Mouse (Mus musculus) ES-CJ7 (cell line): ENCODE results near the gene Hist2h2ac.
A peak's percentile ranks its signal among the peaks of the same experiment; 100 is the strongest.
"Not testable (repeated sequence)": the region's sequence is repeated elsewhere in the genome, so short reads cannot be mapped to it uniquely, and the experiment has no call there.

Source experiments
- DNase-seq: peaks from one replicate; pipeline ENCODE4 v3.0.0; 2011; ENCODE audit warnings: low read depth, low spot score

Hist2h2ac gene

DNA sequence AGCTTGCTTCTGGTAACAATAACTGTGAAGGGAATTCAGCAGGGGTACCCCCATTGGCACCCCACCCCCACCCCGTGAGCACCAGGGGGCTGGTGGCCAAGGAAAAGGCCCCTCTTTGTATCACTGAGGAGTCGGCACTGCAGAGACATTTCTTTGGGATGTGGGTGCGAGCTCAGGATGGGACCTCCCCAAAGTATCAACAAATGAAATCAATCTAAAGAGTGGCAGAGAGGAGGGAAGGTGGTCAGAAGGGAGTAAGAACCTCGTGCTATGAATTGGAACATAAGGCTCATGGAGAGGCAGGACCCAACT, 28.3 kb upstream of the Hist2h2ac start:
- no peak for DNase-seq

DNA sequence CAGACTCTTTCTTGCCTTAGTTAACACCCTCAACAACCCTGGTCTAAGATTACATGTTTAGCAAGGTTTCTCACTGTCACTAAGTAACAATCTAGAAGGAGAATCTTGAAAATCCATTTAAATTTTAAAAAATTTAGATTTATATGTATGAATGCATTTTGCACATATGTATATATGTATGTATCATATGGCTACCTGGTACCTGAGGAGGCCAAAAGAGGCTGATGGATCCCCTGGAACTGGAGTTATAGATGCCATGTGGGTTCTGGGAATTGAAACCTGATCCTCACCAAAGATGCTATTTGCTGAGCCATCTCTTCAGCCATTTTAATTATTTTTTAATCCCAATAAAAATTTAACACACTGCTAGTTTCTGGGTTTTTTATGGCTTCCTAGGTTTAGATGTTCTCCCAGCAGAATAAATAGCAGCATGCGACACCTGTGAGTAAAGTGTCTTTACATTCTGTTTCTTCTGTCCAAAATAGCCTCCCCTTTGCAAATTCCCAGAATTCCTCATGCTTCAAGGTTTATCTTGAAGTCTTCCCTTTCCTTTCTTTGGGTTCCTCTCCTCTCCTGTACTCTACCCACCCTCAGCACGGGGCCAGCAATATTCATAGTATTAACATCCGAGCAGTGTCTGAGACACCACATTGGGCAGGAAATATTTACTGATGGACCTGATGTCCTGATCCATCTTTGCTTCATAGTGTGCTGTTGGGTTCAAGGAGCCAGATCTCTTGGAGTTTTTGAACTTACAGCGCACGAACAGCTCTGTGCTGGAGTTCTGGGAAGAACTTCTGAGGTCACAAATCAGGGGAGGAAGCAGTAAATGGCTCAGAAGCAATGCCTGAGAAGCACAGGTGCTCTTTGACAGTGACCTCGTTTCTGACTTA, 27.7 kb upstream of the Hist2h2ac start:
- DNase-seq = peak; percentile 24

DNA sequence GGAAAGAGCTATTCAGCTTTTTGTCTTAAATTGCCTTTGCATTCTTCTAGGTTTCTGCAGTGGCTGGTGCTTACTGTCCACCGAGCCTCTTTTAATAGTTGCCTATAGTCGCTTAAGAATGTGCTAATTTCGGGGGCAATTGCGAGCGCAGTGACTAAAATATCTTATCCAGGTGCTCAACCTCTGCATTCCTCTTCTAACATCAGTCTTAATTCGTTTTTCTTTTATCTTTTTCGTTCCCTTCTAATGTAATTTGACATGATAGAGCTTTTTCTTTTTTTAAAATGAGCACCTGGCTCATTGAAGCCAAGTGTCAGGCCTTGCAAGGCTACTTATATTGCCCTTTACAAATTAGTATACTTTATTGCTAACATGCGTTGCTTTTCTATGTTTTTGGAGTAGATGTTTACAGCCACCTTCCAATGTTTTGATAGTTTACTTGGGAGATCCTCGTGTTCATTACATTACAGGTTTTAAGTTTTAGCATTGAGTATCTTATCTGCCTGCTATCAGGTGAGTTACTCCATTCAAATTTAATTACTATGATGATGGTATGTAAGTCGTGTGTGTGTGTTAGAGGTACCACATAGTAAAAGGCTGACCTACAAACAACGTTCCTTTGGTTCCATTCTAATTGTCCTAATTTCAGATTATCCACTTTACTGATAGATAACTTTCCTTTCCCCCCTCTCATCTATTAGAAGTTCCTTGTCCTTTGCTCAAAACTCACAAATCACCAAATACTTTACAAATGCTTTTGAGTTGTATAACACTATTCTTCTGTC, 26.9 kb upstream of the Hist2h2ac start:
- DNase-seq = peak; percentile 54

DNA sequence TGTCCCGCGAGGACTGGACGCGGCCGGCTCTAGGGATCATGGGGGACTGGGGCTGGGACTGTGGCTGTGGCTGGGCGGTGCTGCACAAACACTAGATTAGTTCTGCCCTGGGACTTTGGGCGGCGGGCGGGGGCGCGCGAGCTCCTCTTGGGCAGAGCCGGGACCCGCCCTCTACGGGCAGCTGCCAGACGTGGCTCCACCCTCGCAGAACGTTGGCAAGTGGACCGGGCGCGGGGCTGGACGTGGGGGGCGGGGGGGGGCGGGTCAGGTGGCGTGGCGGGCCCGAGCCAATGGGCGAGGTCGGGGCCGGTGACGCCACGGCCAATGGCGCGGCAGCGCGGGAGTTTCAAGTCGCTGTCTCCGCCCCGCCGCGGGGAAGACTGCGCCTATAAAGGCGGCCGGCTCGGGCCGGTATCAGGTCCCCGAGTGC, 25.8 kb upstream of the Hist2h2ac start, which contains the start of gene Hist2h3c1:
Gene Hist2h3c1, plus strand, starts transcription at position 259 of the 430 bp plus-strand sequence.
- not testable (repeated sequence) for DNase-seq

DNA sequence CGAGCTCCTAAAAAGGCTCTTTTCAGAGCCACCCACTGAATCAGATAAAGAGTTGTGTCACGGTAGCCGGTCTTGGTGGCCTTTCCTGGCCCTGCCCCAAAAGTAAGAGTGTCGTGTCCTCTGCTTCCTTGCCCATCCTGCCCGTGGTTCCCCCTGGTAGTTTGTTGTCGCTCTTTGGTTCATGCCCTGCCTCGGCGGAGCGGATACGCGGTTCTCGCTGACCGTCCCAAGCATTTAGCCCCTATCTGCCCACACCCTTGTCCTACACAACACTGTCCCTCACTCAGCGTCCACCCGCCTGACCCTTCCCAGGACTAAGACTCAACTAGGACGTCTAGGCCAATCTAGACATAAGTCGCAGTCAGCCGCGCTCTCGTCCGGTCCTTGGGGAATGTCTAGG, 25.3 kb upstream of the Hist2h2ac start:
- DNase-seq = not testable (repeated sequence)

DNA sequence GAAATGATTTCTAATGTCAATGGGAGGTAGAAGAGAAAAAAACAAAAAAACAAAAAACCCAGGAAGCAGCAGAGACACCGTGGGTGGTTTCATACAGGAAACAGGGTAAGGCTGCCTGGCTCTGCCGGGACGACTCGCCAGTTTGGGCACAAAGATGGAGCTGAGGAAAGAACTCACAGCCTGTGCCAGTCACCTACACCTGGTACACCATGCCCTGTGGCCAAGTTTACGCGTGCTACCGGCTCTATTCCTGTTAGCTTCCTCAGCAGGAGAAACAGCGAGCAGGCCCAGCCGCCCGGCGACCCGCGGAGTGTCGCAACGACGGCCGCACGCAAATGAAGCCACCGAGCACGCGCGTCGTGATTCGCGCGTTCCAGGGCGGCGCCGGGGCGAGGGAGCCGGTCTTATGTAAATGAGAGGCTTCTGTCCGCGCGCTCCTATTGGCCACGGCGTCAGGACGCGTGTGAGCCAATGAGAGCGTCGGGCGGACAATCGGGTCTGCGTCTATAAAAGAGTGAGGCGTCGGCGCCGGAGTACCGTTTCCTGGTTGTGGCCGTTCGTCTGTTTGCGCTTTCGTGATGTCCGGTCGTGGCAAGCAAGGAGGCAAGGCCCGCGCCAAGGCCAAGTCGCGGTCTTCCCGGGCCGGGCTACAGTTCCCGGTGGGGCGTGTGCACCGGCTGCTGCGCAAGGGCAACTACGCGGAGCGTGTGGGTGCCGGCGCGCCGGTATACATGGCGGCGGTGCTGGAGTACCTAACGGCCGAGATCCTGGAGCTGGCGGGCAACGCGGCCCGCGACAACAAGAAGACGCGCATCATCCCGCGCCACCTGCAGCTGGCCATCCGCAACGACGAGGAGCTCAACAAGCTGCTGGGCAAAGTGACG, 24.6 kb upstream of the Hist2h2ac start, which contains the start of gene Hist2h2aa1:
Gene Hist2h2aa1, plus strand, starts transcription at position 495 of the 884 bp plus-strand sequence.
- DNase-seq = peak; percentile 83

DNA sequence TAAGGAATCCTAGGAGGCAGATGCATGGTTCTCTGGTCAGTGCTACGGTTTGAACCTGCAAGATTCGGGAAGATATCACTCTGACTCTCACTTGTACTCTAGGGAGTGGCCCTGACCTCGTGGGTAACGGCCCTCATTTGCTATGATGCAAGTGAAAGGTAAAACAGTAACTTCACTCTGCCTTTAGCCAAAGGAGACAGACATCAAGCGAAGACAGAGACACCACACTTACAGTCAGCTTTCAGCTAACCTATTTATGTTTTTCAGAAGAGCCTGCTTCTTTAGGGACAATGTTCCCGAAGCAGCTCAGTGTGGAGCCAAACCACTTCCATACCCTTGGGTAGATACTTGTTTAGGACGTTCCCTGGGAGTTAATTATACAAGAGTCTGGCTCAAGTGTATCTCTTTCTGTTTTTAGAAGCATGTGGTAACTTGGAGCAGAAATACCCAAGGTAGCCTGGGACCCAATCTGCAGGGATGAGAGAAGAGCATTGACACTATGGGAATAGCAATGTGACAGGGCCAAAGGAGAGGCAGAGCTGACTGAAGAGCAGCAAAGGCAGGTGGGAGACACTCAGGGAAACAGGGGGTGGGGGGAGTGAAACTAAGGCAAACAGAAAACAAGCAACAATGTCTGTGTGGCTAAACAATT, 23.4 kb upstream of the Hist2h2ac start:
- peak; percentile 23 for DNase-seq

DNA sequence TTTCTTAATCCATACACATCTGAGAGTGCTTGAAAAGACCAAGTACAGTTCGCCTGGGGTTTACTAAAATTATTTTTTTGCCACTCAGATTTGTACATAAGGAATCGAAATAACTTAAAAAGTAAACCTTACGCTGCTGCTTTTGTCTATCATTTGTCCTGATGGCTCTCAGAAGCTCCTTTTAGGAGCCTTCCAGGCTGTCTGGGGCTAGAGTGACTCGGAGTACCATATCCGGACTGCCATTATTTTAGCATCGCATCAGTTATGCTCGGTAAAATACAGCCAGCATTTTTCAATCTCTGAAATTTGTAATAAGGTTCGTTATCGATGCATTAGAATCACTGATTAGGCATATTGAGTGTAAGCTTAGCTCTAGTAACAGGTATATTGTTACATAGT, 20.1 kb upstream of the Hist2h2ac start:
- no peak for DNase-seq

DNA sequence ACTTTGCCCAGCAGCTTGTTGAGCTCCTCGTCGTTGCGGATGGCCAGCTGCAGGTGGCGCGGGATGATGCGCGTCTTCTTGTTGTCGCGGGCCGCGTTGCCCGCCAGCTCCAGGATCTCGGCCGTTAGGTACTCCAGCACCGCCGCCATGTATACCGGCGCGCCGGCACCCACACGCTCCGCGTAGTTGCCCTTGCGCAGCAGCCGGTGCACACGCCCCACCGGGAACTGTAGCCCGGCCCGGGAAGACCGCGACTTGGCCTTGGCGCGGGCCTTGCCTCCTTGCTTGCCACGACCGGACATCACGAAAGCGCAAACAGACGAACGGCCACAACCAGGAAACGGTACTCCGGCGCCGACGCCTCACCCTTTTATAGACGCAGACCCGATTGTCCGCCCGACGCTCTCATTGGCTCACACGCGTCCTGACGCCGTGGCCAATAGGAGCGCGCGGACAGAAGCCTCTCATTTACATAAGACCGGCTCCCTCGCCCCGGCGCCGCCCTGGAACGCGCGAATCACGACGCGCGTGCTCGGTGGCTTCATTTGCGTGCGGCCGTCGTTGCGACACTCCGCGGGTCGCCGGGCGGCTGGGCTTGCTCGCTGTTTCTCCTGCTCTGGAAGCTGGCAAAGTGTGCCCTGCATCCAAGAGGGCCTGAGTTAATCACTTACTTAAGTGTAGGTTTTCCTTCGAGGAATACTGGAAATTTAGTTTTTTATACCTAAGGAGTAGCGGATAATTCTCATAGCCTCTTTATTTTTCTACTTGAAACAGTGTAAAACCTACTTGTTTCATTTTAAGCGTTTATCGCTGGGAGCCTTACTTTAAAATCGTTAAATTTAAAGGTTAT, 19.5 kb upstream of the Hist2h2ac start, which contains the start of gene Hist2h2aa2:
Gene Hist2h2aa2, minus strand, starts transcription at position 328 of the 850 bp plus-strand sequence.
- DNase-seq = peak; percentile 66

DNA sequence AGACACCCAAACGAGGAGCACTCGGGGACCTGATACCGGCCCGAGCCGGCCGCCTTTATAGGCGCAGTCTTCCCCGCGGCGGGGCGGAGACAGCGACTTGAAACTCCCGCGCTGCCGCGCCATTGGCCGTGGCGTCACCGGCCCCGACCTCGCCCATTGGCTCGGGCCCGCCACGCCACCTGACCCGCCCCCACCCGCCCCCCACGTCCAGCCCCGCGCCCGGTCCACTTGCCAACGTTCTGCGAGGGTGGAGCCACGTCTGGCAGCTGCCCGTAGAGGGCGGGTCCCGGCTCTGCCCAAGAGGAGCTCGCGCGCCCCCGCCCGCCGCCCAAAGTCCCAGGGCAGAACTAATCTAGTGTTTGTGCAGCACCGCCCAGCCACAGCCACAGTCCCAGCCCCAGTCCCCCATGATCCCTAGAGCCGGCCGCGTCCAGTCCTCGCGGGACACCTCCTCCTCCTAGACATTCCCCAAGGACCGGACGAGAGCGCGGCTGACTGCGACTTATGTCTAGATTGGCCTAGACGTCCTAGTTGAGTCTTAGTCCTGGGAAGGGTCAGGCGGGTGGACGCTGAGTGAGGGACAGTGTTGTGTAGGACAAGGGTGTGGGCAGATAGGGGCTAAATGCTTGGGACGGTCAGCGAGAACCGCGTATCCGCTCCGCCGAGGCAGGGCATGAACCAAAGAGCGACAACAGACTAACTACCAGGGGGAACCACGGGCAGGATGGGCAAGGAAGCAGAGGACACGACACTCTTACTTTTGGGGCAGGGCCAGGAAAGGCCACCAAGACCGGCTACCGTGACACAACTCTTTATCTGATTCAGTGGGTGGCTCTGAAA, 18.5 kb upstream of the Hist2h2ac start, which contains the start of gene Hist2h3c2:
Gene Hist2h3c2, minus strand, starts transcription at position 174 of the 840 bp plus-strand sequence.
- DNase-seq = not testable (repeated sequence)

DNA sequence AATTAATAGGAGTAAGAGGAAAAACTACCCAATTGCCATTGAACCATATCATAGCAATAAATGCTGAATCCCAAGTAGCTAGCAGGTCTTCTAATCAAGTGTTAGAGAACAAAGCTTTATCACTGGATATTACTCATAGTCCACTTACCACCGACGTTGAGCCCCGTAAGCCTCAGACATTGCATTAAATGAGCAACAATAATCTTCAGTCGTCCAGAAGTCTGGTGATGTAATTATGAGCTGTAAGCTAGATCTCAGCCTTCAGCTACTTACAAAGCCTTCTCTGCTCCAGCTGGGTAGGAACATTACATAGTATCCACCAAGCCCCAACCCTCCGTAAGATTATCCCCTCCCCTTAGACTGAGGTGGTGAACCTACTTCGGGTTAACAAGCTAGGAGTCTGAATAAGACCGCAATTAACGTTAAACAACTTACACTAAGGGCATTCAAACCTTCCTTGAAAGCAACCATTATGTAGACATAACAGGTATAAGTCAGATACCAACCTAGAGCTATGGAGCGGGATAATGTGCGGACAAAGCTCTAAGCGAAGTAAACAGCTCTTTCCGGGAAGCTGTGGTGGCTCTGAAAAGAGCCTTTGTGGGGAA, 17.3 kb upstream of the Hist2h2ac start:
- DNase-seq = peak; percentile 75

DNA sequence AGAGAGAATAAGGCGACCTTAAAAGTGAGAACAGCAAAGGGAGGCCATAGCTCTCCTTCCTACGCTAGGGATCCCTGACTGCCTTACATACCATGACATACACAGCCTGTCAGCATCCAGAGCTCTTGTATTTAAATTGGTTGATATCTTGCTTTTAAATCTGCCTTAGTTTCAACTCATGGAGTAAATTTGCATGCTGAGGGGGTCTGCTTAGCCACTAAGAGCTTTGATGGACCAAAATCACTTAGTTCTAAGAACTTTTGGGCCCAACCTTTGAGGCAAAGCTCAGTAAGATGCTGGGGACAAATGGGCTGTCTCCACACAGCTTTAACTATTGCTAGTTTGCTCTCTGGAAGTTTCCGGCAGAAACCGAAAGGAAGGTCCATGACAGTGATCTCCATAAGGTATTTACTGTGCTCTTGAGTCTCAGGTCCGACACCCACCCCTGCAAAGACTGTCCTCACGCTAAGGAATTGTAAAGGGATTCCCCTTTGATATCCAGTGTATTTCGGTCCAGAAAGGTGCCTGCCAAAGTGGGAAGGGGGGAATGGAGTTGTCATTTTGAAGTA, 16.7 kb upstream of the Hist2h2ac start:
- DNase-seq = peak; percentile 49

DNA sequence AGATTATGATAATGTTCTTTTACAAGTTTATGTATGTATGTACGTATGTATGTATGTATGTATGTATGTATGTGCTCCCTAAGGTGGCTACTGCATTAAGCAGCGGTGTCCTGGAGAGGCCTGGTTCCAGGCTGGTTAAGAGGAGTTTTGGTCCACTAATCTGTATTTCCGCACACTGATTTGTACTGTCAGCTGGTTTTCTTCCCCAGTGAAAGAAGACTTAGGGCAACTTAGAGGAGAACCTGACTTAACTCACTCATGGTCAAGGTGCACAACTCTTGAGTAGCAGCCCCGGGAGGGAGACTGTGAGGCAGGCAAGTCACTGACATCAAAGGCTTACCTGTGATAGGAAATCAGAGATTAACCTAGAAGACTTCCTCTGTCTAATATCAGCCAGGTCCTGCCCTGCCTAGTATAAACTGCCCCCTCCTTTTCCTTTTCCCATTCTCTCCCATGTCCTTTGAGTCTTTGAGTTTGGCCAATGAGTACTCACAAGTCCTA, 16.2 kb upstream of the Hist2h2ac start:
- DNase-seq = no peak

DNA sequence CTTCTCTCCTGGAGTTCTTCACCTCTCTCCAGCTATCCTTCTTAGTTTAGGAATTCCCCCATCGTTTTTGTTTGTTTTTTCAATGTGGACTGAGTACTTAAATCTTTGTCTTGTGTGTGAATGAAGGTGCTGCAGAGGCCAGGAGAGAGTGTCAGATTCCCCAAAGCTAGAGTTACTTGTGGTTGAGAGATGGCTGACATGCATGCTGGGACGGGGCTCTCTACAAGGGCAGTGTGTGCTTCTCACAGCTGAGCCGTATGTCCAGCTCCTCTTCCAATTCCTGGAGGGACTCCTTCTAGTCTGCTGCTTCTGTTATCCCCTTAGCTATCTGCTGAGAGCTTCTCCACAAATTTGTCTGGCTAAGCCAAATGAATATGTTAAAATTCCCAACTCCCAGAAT, 15.2 kb upstream of the Hist2h2ac start:
- no peak for DNase-seq

DNA sequence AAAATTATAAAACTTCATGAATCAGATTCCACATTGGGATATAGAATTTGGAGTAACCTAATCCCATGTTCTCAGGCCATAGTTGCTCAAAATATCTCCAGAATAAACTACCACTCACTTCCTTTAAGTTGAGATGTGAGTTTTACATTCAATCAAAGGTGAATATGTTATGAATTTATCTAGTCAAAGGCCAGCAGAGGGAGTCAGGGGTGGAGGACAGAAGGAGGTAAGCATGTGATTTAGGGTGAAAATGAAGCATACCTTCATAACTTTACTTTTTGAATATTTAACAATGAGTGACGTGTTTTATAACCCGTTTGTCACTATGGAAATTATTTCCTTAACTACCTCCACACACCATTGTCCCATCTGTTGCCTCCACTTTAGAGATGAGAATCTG, 14.2 kb upstream of the Hist2h2ac start:
- no peak for DNase-seq

DNA sequence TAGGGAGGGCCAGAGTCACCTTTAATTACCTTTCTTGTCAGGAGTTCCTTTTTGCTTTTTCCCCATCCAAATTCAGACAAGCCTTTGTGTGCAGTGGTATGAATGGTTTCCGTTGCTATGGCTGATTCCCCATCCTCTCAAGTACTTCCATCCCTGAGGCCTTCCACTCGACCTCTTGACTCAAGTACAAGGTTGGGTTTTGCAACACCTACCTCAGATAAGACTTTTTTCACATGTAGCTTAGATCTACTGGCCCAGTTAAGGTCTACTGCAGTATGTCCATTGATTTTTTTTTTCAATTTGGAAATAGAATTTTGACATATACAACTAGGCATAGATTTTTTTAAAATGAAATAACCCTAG, 11.1 kb upstream of the Hist2h2ac start:
- no peak for DNase-seq

DNA sequence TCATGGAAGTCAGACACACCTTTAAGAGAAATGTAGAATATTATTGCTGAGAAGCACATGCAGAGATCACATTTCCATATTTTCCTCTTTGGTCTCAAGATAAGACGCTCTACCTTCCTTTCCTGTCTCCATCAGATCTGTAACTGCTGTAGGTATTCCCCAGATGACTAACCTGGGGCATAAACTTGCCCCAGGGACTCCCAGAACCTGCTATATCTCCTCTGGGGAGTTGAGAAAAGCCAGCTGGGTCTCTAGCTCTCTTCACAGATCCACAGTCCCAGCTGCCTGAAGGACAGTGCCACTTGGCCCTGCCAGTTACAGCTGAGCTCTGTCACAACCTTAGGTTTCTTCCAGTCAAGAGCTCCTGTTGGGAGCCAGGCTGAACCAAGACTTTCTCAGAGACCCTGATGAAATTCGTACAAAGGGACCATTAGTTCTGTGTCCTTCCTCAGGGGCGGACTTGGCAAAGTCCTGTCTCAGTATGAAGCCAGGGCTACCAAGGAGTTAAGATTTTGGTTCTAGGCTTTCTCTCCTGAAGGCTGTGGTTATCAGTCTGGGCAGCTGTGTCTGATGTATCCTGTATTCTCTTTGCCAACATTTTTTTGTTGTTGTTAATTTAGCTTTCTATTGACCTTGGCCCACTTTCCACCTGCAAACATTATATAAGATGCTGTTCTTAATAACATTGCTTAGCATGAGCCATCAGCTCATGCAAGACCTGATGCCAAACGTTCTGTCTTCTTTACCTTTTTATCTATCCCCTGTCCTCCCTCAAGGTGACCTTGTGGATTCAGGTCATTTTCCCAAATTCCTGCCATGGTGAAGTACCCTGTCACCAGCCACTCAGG, 10.5 kb upstream of the Hist2h2ac start:
- no peak for DNase-seq
